Comparison of ENCODE assay signal across 8 mouse cellular contexts in genomic region chr1:66940903-66941302, GRCm38 (mm10). TPM values are rescaled to one million over a fixed set of nuclear protein-coding genes. Genes with fewer than 3 reads are reported as not detected.
DNase-seq lines count a peak whose midpoint lies in the region; ATAC-seq and TF ChIP-seq lines count a peak whose summit lies in the region.

No protein-coding gene starts in this region.

- TF ChIP-seq CTCF in heart, adult 2 months (IDR thresholded peaks at IDR 0.05): peak; percentile 60

- no peak for TF ChIP-seq POLR2A in heart, adult 2 months (IDR thresholded peaks at IDR 0.05; ENCODE audit: insufficient read depth, low read depth, low read length)

- TF ChIP-seq EP300 in heart, adult 2 months (IDR thresholded peaks at IDR 0.05; ENCODE audit: insufficient read depth, low read depth, low read length): peak; percentile 45; the same call in 1 of the 2 replicates

- no peak overlapping the region for H3K4me2 ChIP-seq in kidney, embryonic 15.5 days

- no peak overlapping the region for H3K27ac ChIP-seq in heart, adult 2 months
- no peak overlapping the region for H3K27ac ChIP-seq in heart, embryonic 10.5 days
- no peak overlapping the region for H3K27ac ChIP-seq in kidney, embryonic 15.5 days

- no peak for DNase-seq in heart, adult 2 months
- DNase-seq in heart, embryonic 10.5 days (ENCODE audit: low spot score): no peak
- DNase-seq in 3T3-L1 (ENCODE audit: low read depth, low spot score) (peak; percentile 68), ZHBTc4 (ENCODE audit: low read depth, low spot score) (peak; percentile 81)
- DNase-seq in frontal cortex, postnatal 36 days (ENCODE audit: low spot score in 2 of 2): no peak
- no peak for DNase-seq in right cerebral cortex, postnatal 10 days (ENCODE audit: low spot score in 2 of 2)

- peaks cover 2% of the 10 kb centered on the region for H3K4me1 ChIP-seq in heart, adult 2 months (ENCODE audit: control insufficient read depth, insufficient read depth, low read length)
- H3K4me1 ChIP-seq in heart, embryonic 10.5 days: peaks cover 20% of the 10 kb centered on the region
- H3K4me1 ChIP-seq in kidney, embryonic 15.5 days: 0 out of 2 replicates have a peak, but pooled peaks cover 3% of the 10 kb centered on the region

- ATAC-seq in kidney, embryonic 15.5 days (replicated peaks; ENCODE audit: low FRiP score): peak; percentile 93
- no peak for ATAC-seq in activated CD4-positive, CD25-positive, alpha-beta regulatory T cell, adult 4 months

- no peaks in the 10 kb centered on the region for H3K79me2 ChIP-seq in heart, adult 2 months (replicated peaks; ENCODE audit: control insufficient read depth, insufficient read depth, low read length)

- intact Hi-C loops in heart, adult 2 months (cut with DNase I): loop anchor here (2.0 kb wide), 1 partner anchor 44 kb away; no protein-coding TSS in a partner anchor

- no peaks in the 10 kb centered on the region for H3K36me3 ChIP-seq in heart, adult 2 months (ENCODE audit: control insufficient read depth, insufficient read depth, low read length)
- H3K36me3 ChIP-seq in heart, embryonic 10.5 days: no peaks in the 10 kb centered on the region
- no peaks in the 10 kb centered on the region for H3K36me3 ChIP-seq in kidney, embryonic 15.5 days

- no peaks in the 10 kb centered on the region for H3K9me3 ChIP-seq in heart, embryonic 10.5 days
- no peaks in the 10 kb centered on the region for H3K9me3 ChIP-seq in kidney, embryonic 15.5 days (replicated peaks)

- WGBS in heart, adult 2 months: 46% methylated on average over 6 of the region's 6 CpGs
- WGBS in heart, embryonic 10.5 days: 45% methylated on average over 6 of the region's 6 CpGs
- WGBS in kidney, embryonic 15.5 days: 22% methylated on average over 6 of the region's 6 CpGs

- no peak overlapping the region for H3K4me3 ChIP-seq in heart, adult 2 months
- no peak overlapping the region for H3K4me3 ChIP-seq in heart, embryonic 10.5 days
- no peak overlapping the region for H3K4me3 ChIP-seq in kidney, embryonic 15.5 days (replicated peaks)

- H3K27me3 ChIP-seq in heart, adult 2 months (ENCODE audit: control insufficient read depth, insufficient read depth, low read length): no peaks in the 10 kb centered on the region
- H3K27me3 ChIP-seq in heart, embryonic 10.5 days (ENCODE audit: insufficient read depth, poor library complexity, severe bottlenecking): no peaks in the 10 kb centered on the region
- no peaks in the 10 kb centered on the region for H3K27me3 ChIP-seq in kidney, embryonic 15.5 days

- H3K9ac ChIP-seq in heart, adult 2 months (ENCODE audit: low read depth, low read length): no peak overlapping the region
- H3K9ac ChIP-seq in kidney, embryonic 15.5 days: no peak overlapping the region

RNA-seq across cellular contexts. Expression of gene Myl1, which starts 4.3 kb away (rescaled TPM):
- total RNA-seq in heart, adult 2 months (2021): 10 to 100 TPM; 22.5 to 30.4 TPM
- polyA plus RNA-seq in heart, adult 2 months (2012; rRNA removed): 62.8 and 111 TPM in 2 replicates
- polyA plus RNA-seq in heart, embryonic 10.5 days (2016; fragmentation: Nextera tagmentation; extraction: Ambion mirVana): 636 and 812 TPM in 2 replicates
- polyA plus RNA-seq in kidney, embryonic 15.5 days (2015; fragmentation: Nextera tagmentation; extraction: Ambion mirVana): 51.7 and 109 TPM in 2 replicates
- not detected for polyA plus RNA-seq in activated CD4-positive, CD25-positive, alpha-beta regulatory T cell, adult 4 months (2017; shearing (Covaris generic))

Comparison
In these comparisons a context has a peak if more than half of its experiments do, and no peak if none do; other contexts are left out.
1. DNase-seq: peak in 3T3-L1 (single experiment) and ZHBTc4 (single experiment); none in heart, adult 2 months (0 of 2), heart, embryonic 10.5 days (single experiment), frontal cortex, postnatal 36 days (0 of 2) and right cerebral cortex, postnatal 10 days (0 of 2).
2. RNA of gene Myl1, which starts 4.3 kb away (polyA plus RNA-seq): 636 to 812 TPM in heart, embryonic 10.5 days, 62.8 to 111 TPM in heart, adult 2 months and 51.7 to 109 TPM in kidney, embryonic 15.5 days; not detected in activated CD4-positive, CD25-positive, alpha-beta regulatory T cell, adult 4 months; every median in the first group is over 10 times any median in the second.